Mouse (Mus musculus) ES-E14 (cell line): ENCODE results near the gene Gfi1b.

Experiments used
- HCFC1 ChIP-seq: IDR thresholded peaks from 2 replicates; pipeline ENCODE4 v1.6.1; 2012; ENCODE audit warnings: low read length, inconsistent platforms, borderline replicate concordance; ENCODE audit not compliant: insufficient read depth
- ZC3H11A ChIP-seq: IDR thresholded peaks from 2 replicates; pipeline ENCODE4 v1.6.1; 2012; ENCODE audit warnings: low read depth, mild to moderate bottlenecking, inconsistent platforms, low read length, borderline replicate concordance
- ZNF384 ChIP-seq: IDR thresholded peaks from 2 replicates; pipeline ENCODE4 v1.6.1; 2012; ENCODE audit warnings: low read depth, low read length, inconsistent platforms

- TF ChIP-seq ZNF384 (no peak), HCFC1 (no peak), ZC3H11A (no peak)
Observed at GRCm38 (mm10) chr2:28629911-28630381, 8.2 kb upstream of the Gfi1b start.
